Comparison of ENCODE assay signal across 21 mouse cellular contexts in the genomic region with DNA sequence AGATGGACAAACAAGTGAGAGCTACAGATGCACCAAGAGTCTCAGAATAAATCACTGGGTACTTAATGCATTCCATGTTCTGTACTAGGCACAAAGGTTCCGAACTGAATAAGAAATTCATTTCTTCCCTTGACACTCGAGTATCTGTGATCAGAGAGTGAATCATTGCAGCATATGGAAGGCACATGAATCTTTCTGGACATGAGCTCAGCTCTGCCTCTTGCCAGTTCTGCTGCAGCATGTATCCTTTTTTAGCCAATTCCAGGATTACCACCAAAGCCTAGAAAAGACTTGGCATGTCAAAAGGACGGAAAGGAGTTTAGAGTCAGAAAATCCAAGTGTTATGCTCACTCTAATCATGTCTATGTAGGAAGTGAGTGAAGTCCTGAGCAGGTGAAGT.
"Had no signal": no experiment of that assay in that cellular context is flagged by ENCODE, and none has a peak within 500 bp of the region (broad histone marks: within the 10 kb centered on the region; RNA-seq: fewer than 3 reads in every experiment).

No protein-coding gene starts in this region.

- H3K27ac ChIP-seq: kidney, embryonic 15.5 days; limb, embryonic 12.5 days; limb, embryonic 15.5 days; liver, embryonic 14.5 days; macrophage; midbrain, embryonic 10.5 days; midbrain, embryonic 13.5 days; neural tube, embryonic 13.5 days had no signal

- H3K4me1 ChIP-seq: kidney, embryonic 15.5 days; limb, embryonic 12.5 days; limb, embryonic 15.5 days; midbrain, embryonic 10.5 days; midbrain, embryonic 13.5 days; neural tube, embryonic 13.5 days had no signal

- H3K27me3 ChIP-seq: kidney, embryonic 15.5 days; limb, embryonic 12.5 days; limb, embryonic 15.5 days; midbrain, embryonic 13.5 days; neural tube, embryonic 13.5 days had no signal

- H3K4me3 ChIP-seq: kidney, embryonic 15.5 days; limb, embryonic 12.5 days; limb, embryonic 15.5 days; midbrain, embryonic 10.5 days; midbrain, embryonic 13.5 days; myocyte; neural tube, embryonic 13.5 days had no signal

- H3K36me3 ChIP-seq: kidney, embryonic 15.5 days; limb, embryonic 12.5 days; limb, embryonic 15.5 days; midbrain, embryonic 10.5 days; midbrain, embryonic 13.5 days; neural tube, embryonic 13.5 days had no signal

- ATAC-seq: liver, postnatal 0 days; lung, postnatal 0 days; midbrain, embryonic 13.5 days; midbrain, embryonic 16.5 days had no signal

- H3K9me3 ChIP-seq: kidney, embryonic 15.5 days; limb, embryonic 12.5 days; limb, embryonic 15.5 days; midbrain, embryonic 10.5 days; midbrain, embryonic 13.5 days; neural tube, embryonic 13.5 days had no signal

- H3K9ac ChIP-seq: kidney, embryonic 15.5 days; limb, embryonic 12.5 days; limb, embryonic 15.5 days; liver, embryonic 14.5 days; liver, postnatal 0 days; lung, embryonic 14.5 days; midbrain, embryonic 13.5 days; neural tube, embryonic 13.5 days had no signal

- DNase-seq: kidney, postnatal 4 days; left cerebral cortex, postnatal 4 days; liver, postnatal 0 days; lung, embryonic 14.5 days; retina, postnatal 1 day; right cerebral cortex, postnatal 4 days; thymus, adult 2 months; thymus, postnatal 14 days; thymus, postnatal 4 days had no signal

- H3K4me2 ChIP-seq: kidney, embryonic 15.5 days; limb, embryonic 12.5 days; limb, embryonic 15.5 days; liver, embryonic 11.5 days; lung, embryonic 14.5 days; midbrain, embryonic 13.5 days; neural tube, embryonic 13.5 days had no signal
